Mouse (Mus musculus) lung, postnatal 14 days (tissue): ENCODE results near the gene Ttc30a2.
A peak's percentile ranks its signal among the peaks of the same experiment; 100 is the strongest.

Experiments used
- DNase-seq: peaks from one replicate; pipeline ENCODE4 v3.0.0; 2021

The Ttc30a2 gene

GRCm38 (mm10) chr2:75977752-75978368 is at the start of gene Ttc30a2:
Ttc30a2 (minus strand) TSS chr2:75978170.
- DNase-seq = peak; percentile 45

- no peak for DNase-seq
These were observed 38.9 kb upstream of the Ttc30a2 start for GRCm38 (mm10) chr2:76016890-76017289.

GRCm38 (mm10) chr2:76016136-76016535 is 38.2 kb upstream of the Ttc30a2 start:
- no peak for DNase-seq

- DNase-seq = no peak
These were observed 37.5 kb upstream of the Ttc30a2 start for GRCm38 (mm10) chr2:76015460-76015859.

GRCm38 (mm10) chr2:76014659-76015058 is 36.7 kb upstream of the Ttc30a2 start:
- no peak for DNase-seq

- no peak for DNase-seq
These were observed 28.2 kb upstream of the Ttc30a2 start for GRCm38 (mm10) chr2:76006194-76006593.

- no peak for DNase-seq
These were observed 24.9 kb upstream of the Ttc30a2 start for GRCm38 (mm10) chr2:76002899-76003298.

GRCm38 (mm10) chr2:76001392-76001791 is 23.4 kb upstream of the Ttc30a2 start:
- DNase-seq = peak; percentile 84

GRCm38 (mm10) chr2:75999636-76000035 is 21.7 kb upstream of the Ttc30a2 start:
- no peak for DNase-seq

- DNase-seq = no peak
These were observed 20.7 kb upstream of the Ttc30a2 start for GRCm38 (mm10) chr2:75998692-75999091.

GRCm38 (mm10) chr2:75997726-75998125 is 19.8 kb upstream of the Ttc30a2 start:
- no peak for DNase-seq

- no peak for DNase-seq
These were observed 16.9 kb upstream of the Ttc30a2 start for GRCm38 (mm10) chr2:75994841-75995240.

- no peak for DNase-seq
These were observed 13.7 kb upstream of the Ttc30a2 start for GRCm38 (mm10) chr2:75991581-75992205.

- peak; percentile 78 for DNase-seq
These were observed 13.0 kb upstream of the Ttc30a2 start for GRCm38 (mm10) chr2:75990885-75991539.

- no peak for DNase-seq
These were observed 11.7 kb upstream of the Ttc30a2 start for GRCm38 (mm10) chr2:75989694-75990093.

GRCm38 (mm10) chr2:75988779-75989363 is 10.9 kb upstream of the Ttc30a2 start:
- DNase-seq = no peak

GRCm38 (mm10) chr2:75988378-75988777 is 10.4 kb upstream of the Ttc30a2 start:
- no peak for DNase-seq

GRCm38 (mm10) chr2:75987739-75988138 is 9.8 kb upstream of the Ttc30a2 start:
- DNase-seq = no peak

- peak; percentile 59 for DNase-seq
These were observed 7.2 kb upstream of the Ttc30a2 start for GRCm38 (mm10) chr2:75985124-75985523.

GRCm38 (mm10) chr2:75983847-75984246 is 5.9 kb upstream of the Ttc30a2 start:
- DNase-seq = no peak

GRCm38 (mm10) chr2:75983091-75983490 is 5.1 kb upstream of the Ttc30a2 start:
- DNase-seq = no peak

GRCm38 (mm10) chr2:75982626-75983025 is 4.7 kb upstream of the Ttc30a2 start:
- no peak for DNase-seq

- DNase-seq = peak; percentile 72
These were observed 3.6 kb upstream of the Ttc30a2 start, which contains the start of gene Ttc30a1 for GRCm38 (mm10) chr2:75981440-75982081. Ttc30a1 (minus strand) TSS chr2:75981967.
